Mouse (Mus musculus) thymus, postnatal 10 days (tissue): Measurements from ENCODE around the gene Pet100.

ENCODE experiments used
- DNase-seq, 2 experiments: peaks; one replicate each; pipeline ENCODE4 v3.0.0; 2021; ENCODE audit warnings: low spot score in 2 of 2

Gene Pet100

GRCm38 (mm10) chr8:3625445-3625844 lies 4.1 kb downstream of the Pet100 start, which contains the start of gene Pcp2:
Gene Pcp2, minus strand, starts transcription at chr8:3625545.
- DNase-seq: no peak

DNA sequence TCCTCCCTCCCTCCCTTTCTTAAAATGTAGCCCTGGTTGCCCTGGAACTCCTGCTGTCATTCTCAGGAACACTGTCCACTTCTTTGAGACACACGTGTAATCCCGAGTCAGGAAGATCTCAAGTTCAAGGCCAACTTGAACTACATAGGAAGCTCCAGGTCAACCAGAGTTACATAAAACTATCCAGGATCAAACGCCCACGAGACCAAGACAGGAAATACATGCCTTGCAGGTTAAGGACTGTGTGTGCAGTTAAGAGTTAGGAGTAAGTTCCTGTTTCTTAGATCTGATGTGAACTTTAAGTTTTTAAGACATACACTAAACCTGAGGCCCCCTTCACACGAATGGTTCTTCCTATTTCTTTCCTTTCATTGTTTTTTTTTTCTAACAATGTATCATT lies 5.6 kb downstream of the Pet100 start:
- DNase-seq: no peak

DNA sequence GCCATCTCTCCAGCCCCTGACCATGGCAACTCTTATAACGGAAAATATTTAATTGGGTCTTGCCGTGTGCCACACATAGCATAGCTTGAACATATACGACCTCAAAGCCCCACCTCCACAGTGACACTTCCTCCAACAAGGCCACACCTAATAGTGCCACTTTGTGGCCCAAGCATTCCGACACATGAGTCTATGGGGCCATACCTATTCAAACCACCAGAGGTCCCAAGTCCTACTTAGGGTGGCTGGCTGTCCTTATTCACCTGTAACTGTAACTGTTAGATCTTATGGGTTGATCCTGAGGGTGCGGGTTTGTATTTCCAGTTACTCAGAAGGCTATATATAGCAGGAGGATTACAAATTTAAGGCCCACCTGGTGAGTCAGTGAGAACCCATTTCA lies 6.7 kb downstream of the Pet100 start:
- DNase-seq: peak; percentile 24 to 28

- DNase-seq: peak; percentile 77 to 85
Observed at GRCm38 (mm10) chr8:3630647-3631477, 9.5 kb downstream of the Pet100 start, which contains the start of gene Stxbp2. Gene Stxbp2, plus strand, starts transcription at chr8:3630955.

DNA sequence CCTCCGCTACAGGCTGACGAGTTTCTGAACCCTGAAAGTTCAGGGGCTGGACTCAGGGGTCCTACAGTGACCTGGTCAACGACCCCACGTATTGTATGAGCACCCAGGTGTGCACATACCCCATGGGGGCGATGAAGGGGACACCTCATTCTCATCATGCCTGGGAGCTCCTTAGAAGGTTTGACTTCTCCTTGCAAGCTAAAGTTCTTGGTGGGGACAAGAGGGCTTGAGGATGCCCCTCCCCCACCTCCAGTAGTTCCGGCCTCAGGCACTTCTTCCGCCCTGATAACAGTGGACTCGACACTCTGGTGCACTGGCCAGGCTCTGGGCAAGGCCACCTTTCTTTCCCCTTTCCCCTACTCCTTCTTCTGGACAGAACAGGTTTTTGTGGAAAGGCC lies 10.1 kb downstream of the Pet100 start:
- peak in 1 of 2 experiments; percentile 14 for DNase-seq

- DNase-seq: peak; percentile 16 to 23
Observed at GRCm38 (mm10) chr8:3645804-3646203, 24.5 kb downstream of the Pet100 start.

GRCm38 (mm10) chr8:3646824-3647531 lies 25.6 kb downstream of the Pet100 start:
- no peak for DNase-seq

- DNase-seq: no peak
Observed at GRCm38 (mm10) chr8:3647561-3647960, 26.2 kb downstream of the Pet100 start.

DNA sequence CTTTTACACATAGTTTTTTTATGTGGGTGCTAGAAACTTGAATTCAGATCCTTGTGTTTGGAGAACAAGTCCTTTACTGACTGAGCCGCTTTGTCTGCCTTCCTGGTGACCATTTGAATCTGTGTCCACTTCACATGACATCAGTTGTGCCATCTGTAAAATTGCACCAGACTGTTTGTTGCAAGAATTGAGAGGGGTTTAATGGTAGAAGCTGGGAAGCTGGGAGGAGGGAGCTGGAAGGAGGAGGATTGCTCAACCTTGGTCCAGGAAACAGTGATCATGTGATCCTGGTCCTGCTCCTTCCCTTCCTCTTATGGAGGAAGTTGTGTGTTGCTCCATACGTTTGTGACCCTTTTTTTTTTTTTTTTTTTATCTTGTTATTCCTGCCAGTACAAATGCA lies 26.9 kb downstream of the Pet100 start:
- DNase-seq: no peak

- DNase-seq: no peak
Observed at GRCm38 (mm10) chr8:3648990-3649389, 27.6 kb downstream of the Pet100 start.

DNA sequence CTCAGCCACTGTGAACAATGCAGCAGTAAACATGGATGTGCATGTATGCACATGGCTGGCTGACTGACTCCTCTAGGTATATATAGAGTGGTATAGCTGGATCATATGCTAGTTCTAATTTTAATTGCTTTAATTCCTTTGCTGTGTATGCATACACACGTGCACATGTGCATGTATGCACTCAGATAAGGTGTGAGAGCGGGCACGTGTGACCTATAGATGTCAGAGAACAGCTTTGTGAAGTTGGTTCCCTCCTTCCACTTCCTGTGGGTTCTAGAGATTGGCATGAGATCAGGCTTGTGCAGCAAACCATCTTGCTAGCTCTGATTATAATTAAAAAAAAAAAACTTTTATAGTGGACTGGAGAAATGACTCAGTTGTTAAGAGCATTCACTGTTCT lies 31.5 kb downstream of the Pet100 start:
- DNase-seq: no peak

GRCm38 (mm10) chr8:3654726-3655508 lies 33.6 kb downstream of the Pet100 start:
- DNase-seq: no peak

DNA sequence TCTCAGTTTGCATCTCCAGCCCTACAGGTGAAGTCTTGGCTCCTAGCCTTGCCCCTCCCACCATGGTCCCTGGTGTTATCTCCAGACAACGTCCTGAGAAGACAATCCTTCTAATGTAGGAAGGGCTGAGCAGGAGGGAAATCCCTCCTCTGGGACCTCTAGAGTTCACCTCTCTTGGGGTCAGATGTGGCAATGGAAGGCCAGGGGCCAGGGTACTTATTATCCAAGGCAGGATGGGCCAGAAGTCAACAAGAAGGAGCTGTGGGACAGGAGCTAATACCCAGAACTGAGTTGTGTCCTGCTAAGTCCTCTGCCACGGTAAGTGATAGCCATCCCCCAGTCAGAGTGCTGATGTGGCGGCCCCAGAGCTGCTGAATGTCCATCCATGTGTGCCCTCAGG lies 34.2 kb downstream of the Pet100 start, which contains the start of gene Retn:
Gene Retn (plus strand): TSS at position 245 of the 400 bp plus-strand sequence.
- no peak for DNase-seq

DNA sequence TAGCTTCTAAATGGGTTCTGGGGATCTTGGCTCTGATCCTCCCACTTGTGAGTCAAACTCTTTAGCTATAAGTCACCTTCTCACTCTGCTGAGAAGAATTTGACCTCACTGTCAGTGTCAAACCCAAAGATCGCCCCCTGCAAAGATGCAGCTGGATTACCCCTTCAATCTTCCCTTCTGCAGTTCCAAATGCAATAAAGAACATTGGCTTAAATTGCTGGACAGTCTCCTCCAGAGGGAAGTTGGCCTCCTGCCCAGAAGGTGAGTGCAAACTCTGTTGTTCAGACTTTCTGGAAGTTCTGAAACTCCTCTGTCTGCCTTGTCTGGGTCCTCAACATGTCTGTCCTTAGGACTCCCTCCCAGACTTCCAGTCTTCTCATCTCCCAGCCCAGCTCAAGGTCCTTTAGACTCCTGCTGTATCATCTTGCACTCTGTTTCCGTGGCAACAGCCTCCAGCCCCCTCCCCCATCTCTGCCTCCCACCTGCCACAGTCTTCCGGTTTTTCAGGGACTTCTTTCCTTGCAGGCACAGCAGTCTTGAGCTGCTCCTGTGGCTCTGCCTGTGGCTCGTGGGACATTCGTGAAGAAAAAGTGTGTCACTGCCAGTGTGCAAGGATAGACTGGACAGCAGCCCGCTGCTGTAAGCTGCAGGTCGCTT lies 35.5 kb downstream of the Pet100 start:
- no peak for DNase-seq

DNA sequence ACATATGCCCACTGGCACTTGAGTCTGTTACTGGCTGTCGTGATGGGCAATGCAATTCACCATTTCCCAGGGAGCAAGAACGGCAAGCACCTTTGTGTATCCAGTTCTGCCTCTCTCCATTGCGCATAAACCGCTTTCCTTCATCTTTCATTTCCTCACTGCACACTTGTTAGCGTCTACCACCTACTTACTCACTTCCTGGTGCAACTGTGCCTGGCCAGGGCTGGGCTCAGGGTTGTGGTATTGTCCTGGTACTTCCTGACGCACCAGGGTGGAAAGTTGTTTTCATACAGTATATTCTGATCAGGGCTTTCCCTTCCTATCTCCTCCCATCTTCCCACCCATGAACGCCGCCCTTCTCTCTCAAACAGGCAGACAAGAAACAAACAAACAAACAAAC lies 39.5 kb downstream of the Pet100 start:
- no peak for DNase-seq

- no peak for DNase-seq
Observed at GRCm38 (mm10) chr8:3664405-3664804, 43.1 kb downstream of the Pet100 start.

- no peak for DNase-seq
Observed at GRCm38 (mm10) chr8:3665507-3665906, 44.2 kb downstream of the Pet100 start, which contains the start of gene Mcemp1. Gene Mcemp1, plus strand, starts transcription at chr8:3665754.

DNA sequence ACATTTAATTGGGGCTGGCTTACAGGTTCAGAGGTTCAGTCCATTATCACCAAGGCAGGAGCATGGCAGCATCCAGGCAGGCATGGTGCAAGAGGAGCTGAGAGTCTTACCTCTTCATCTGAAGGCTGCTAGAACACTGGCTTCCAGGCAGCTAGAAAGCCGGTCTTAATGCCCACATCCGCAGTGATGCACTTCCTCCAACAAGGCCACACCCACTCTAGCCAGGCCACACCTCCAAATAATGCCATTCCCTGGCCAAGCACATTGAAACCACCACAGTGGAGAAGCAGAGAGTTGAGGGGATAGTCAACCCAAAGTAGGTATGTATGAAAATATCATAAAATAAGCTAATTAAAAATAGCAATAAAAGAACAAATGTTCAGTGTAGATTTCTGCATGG lies 49.0 kb downstream of the Pet100 start:
- no peak for DNase-seq

DNA sequence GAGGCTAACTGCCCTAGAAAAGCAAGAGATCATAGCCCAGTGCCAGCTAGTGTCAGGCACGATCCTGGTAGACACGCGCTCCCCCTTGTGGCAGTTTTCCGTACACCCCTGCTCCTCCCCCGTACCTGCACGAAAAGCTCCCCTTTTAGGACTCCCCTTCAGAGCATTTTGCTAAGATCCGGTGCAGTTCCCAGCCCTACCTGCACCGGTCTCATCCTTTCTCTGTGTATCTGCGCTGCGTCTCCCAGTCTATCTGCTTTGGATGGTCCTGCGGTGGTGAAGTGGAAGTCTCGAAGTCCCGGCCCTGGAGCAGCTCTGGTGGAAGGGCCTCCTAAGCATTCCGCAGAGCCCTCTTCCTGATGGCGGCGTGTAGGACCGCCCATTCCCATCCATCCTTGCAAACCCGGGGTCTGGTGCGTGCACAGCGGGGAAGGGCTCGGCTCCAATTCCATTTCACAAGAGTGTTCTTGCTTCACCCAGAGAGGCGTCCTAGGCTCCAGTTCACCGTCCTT lies 50.7 kb downstream of the Pet100 start, which contains the start of gene Fcor:
Gene Fcor (minus strand): TSS at position 383 of the 512 bp plus-strand sequence.
- peak; percentile 77 to 92 for DNase-seq

- no peak for DNase-seq
Observed at GRCm38 (mm10) chr8:3674671-3675070, 53.3 kb downstream of the Pet100 start.
